Comparison of ENCODE assay signal across 16 mouse cellular contexts in the genomic region with DNA sequence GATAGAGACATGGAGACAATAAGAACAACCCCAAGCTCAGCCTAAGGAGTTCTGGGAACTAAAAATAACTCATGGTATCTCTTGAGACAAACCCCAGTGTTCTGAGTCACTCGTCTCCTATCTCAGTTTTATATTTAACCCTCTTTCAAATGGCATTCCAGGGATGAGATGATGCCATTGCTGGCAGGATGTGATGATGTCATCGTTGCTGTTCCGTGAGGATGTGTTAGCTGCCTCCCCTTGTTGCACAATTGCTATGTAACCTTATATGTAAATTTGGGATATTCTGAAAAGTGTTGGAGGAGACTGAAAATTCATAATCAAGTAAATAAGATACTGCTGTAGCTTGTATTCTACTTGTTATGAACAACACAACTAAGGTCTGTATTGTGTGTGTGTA. TPM values are rescaled to one million over a fixed set of nuclear protein-coding genes. Genes with fewer than 3 reads are reported as not detected.
"Had no signal": no experiment of that assay in that cellular context is flagged by ENCODE, and none has a peak within 500 bp of the region (broad histone marks: within the 10 kb centered on the region; RNA-seq: fewer than 3 reads in every experiment).

No protein-coding gene starts in this region.

- H3K36me3 ChIP-seq: limb, embryonic 13.5 days; liver, embryonic 15.5 days; midbrain, embryonic 15.5 days; neural tube, embryonic 13.5 days had no signal

- H3K9me3 ChIP-seq: limb, embryonic 13.5 days; liver, embryonic 15.5 days; midbrain, embryonic 15.5 days; neural tube, embryonic 13.5 days had no signal

- DNase-seq: kidney, postnatal 10 days; kidney, postnatal 4 days; left cerebral cortex, postnatal 4 days; lung, adult 2 months; retina, postnatal 1 day; right cerebral cortex, postnatal 4 days; spleen, adult 18-20 months; thymus, adult 18-20 months; thymus, postnatal 14 days had no signal

- H3K9ac ChIP-seq: limb, embryonic 13.5 days; liver, embryonic 15.5 days; midbrain, embryonic 15.5 days; neural tube, embryonic 13.5 days had no signal

- H3K4me1 ChIP-seq: liver, embryonic 15.5 days; midbrain, embryonic 15.5 days; neural tube, embryonic 13.5 days had no signal

- H3K27ac ChIP-seq: limb, embryonic 13.5 days; liver, embryonic 15.5 days; midbrain, embryonic 15.5 days; neural tube, embryonic 13.5 days had no signal

- H3K27me3 ChIP-seq: limb, embryonic 13.5 days; liver, embryonic 15.5 days; midbrain, embryonic 15.5 days; neural tube, embryonic 13.5 days had no signal

- ATAC-seq: midbrain, embryonic 15.5 days had no signal

- H3K4me2 ChIP-seq: limb, embryonic 13.5 days; liver, embryonic 11.5 days; liver, embryonic 15.5 days; midbrain, embryonic 15.5 days; neural tube, embryonic 13.5 days had no signal

- H3K4me3 ChIP-seq: limb, embryonic 13.5 days; liver, embryonic 15.5 days; midbrain, embryonic 15.5 days; neural tube, embryonic 13.5 days had no signal

RNA-seq across cellular contexts. Expression of gene Ccn2, which starts 14.2 kb away (rescaled TPM):
- total RNA-seq: megakaryocyte progenitor cell, adult 5-6 weeks; monocyte, adult 5-6 weeks had no signal
